Mouse (Mus musculus) E14TG2a.4 (cell line): ENCODE measurements at regions not wholly inside any gene's neighbourhood (a gene's known extent, or its start where the extent isn't known, plus 50 kb on each side); places are given as distances from the start of the nearest gene placed in this dataset.

Source experiments
- CTCF ChIP-seq: conservative IDR thresholded peaks from 2 replicates; pipeline ENCODE4 v1.5.1; 2014; ENCODE audit warnings: low read length
- POU5F1 ChIP-seq: IDR thresholded peaks from 2 replicates; pipeline ENCODE4 v1.6.1; 2014; ENCODE audit warnings: low read length, borderline replicate concordance

DNA sequence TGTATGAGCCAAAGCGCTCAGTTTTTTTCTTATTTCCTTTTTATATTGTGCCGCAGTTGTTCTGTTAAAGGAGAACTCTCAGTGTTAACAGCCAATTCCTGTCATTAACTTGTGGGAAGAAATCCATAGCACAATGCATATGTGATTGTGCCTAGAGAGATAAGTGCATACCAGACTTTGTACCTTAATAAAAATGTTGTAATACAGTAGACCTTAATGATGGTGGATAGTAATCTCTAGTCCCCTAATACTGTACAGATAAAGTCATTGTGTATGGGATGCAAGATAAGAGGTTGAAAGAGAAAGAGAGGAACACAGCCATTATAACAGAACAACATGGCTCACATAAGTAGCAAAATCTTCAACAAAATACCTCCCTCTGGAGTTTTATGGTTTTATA lies 379.7 kb upstream of the Sash1 start:
- TF ChIP-seq CTCF (no peak), POU5F1 (no peak)
